Mouse (Mus musculus) intestine, embryonic 14.5 days (tissue): Measurements from ENCODE around the gene Il11ra1. TPM values are rescaled to one million over a fixed set of nuclear protein-coding genes. Genes with fewer than 3 reads are reported as not detected.

Source experiments
- ATAC-seq: fragments of 200-750 bp; cut with Nextera tagmentation; replicated peaks from 2 replicates; pipeline ENCODE4 v1.8.0; 2017; ENCODE audit warnings: low read depth, moderate number of reproducible peaks, moderate TSS enrichment, moderate library complexity; ENCODE audit not compliant: low FRiP score, low TSS enrichment
- DNase-seq: peaks from one replicate; pipeline ENCODE4 v3.0.0-alpha.2; 2018; ENCODE audit warnings: low spot score
- H3K27ac ChIP-seq: fragments of 300-500 bp; sonication (generic); 2 replicates; pipeline ENCODE4 v1.5.1; 2014; ENCODE audit warnings: low read depth, mild to moderate bottlenecking, control low read depth
- H3K27me3 ChIP-seq: fragments of 300-500 bp; sonication (generic); replicated peaks from 2 replicates; pipeline ENCODE4 v1.6.1; 2014; ENCODE audit warnings: low read length, control low read depth; ENCODE audit not compliant: control insufficient read depth, insufficient read depth
- H3K36me3 ChIP-seq: fragments of 300-500 bp; sonication (generic); 2 replicates; pipeline ENCODE4 v1.6.1; 2014; ENCODE audit warnings: low read length, control low read depth; ENCODE audit not compliant: control insufficient read depth, insufficient read depth
- H3K4me1 ChIP-seq: fragments of 300-500 bp; sonication (generic); replicated peaks from 2 replicates; pipeline ENCODE4 v1.6.1; 2014; ENCODE audit warnings: low read length, control low read depth, mixed read lengths; ENCODE audit not compliant: control insufficient read depth, insufficient read depth
- H3K4me2 ChIP-seq: fragments of 300-500 bp; sonication (generic); 2 replicates; pipeline ENCODE4 v1.6.1; 2014; ENCODE audit warnings: low read length
- H3K4me3 ChIP-seq: fragments of 300-500 bp; sonication (generic); 2 replicates; pipeline ENCODE4 v1.5.1; 2014; ENCODE audit warnings: low read depth, low read length, control low read depth, mixed read lengths
- H3K9ac ChIP-seq: fragments of 300-500 bp; sonication (generic); 2 replicates; pipeline ENCODE4 v1.6.1; 2014; ENCODE audit warnings: mild to moderate bottlenecking, low read length
- H3K9me3 ChIP-seq: fragments of 300-500 bp; sonication (generic); 2 replicates; pipeline ENCODE4 v1.6.1; 2016; ENCODE audit warnings: low read length, control low read depth; ENCODE audit not compliant: control insufficient read depth
- WGBS: fragments of 180-500 bp; shearing (Covaris S2); extraction: QIAGEN DNeasy Blood & Tissue Kit; methylation state at CpG from one replicate; pipeline ENCODE4 v1.1.7; 2014; 5-methylcytosine and 5-hydroxymethylcytosine counted together
- polyA plus RNA-seq: library from polyadenylated mRNA; unstranded; fragments of >200 nt; fragmentation: Nextera tagmentation; extraction: Ambion mirVana; gene quantifications from 2 replicates; pipeline ENCODE4 v1.2.1, GENCODE M21; 2014

Gene Il11ra1
- polyA plus RNA-seq, 1 experiment from 2014 or later = 130 TPM

GRCm38 (mm10) chr4:41715082-41715481 is 15.3 kb downstream of the Il11ra1 start:
- H3K4me1 ChIP-seq = peaks cover 19% of the 10 kb centered on the region
- no peak overlapping the region for H3K27ac ChIP-seq
- no peak for DNase-seq
- H3K36me3 ChIP-seq = peaks cover 47% of the 10 kb centered on the region
- 76% methylated on average over 8 of the region's 8 CpGs for WGBS
- H3K4me3 ChIP-seq = no peak overlapping the region
- no peak overlapping the region for H3K9ac ChIP-seq
- ATAC-seq = no peak
- no peaks in the 10 kb centered on the region for H3K27me3 ChIP-seq
- no peaks in the 10 kb centered on the region for H3K9me3 ChIP-seq
- no peak overlapping the region for H3K4me2 ChIP-seq

- H3K36me3 ChIP-seq = peaks cover 51% of the 10 kb centered on the region
- H3K4me1 ChIP-seq = peaks cover 19% of the 10 kb centered on the region
- ATAC-seq = no peak
- no peaks in the 10 kb centered on the region for H3K27me3 ChIP-seq
- no peak for DNase-seq
- no peak overlapping the region for H3K9ac ChIP-seq
- WGBS = 90% methylated on average over 5 of the region's 5 CpGs
- H3K27ac ChIP-seq = no peak overlapping the region
- no peak overlapping the region for H3K4me2 ChIP-seq
- H3K4me3 ChIP-seq = no peak overlapping the region
- no peaks in the 10 kb centered on the region for H3K9me3 ChIP-seq
Measured at GRCm38 (mm10) chr4:41715596-41715995, 15.8 kb downstream of the Il11ra1 start.

- no peaks in the 10 kb centered on the region for H3K27me3 ChIP-seq
- H3K4me1 ChIP-seq = peaks cover 17% of the 10 kb centered on the region
- DNase-seq = no peak
- no peak overlapping the region for H3K27ac ChIP-seq
- ATAC-seq = no peak
- H3K4me2 ChIP-seq = no peak overlapping the region
- peaks cover 45% of the 10 kb centered on the region for H3K36me3 ChIP-seq
- no peak overlapping the region for H3K9ac ChIP-seq
- WGBS = 68% methylated on average over 6 of the region's 6 CpGs
- no peak overlapping the region for H3K4me3 ChIP-seq
- H3K9me3 ChIP-seq = no peaks in the 10 kb centered on the region
Measured at GRCm38 (mm10) chr4:41716834-41717233, 17.0 kb downstream of the Il11ra1 start.

GRCm38 (mm10) chr4:41722918-41723351 is 23.1 kb downstream of the Il11ra1 start, which contains the start of gene Dctn3:
TSS of gene Dctn3 (minus strand) at chr4:41723170.
- Histone ChIP-seq H3K27me3 (peaks cover 43% of the 10 kb centered on the region), H3K4me3 (peak within 1 kb of the TSS; percentile 95), H3K36me3 (peaks cover 25% of the 10 kb centered on the region), H3K4me1 (peaks cover 7% of the 10 kb centered on the region; the same call in 1 of the 2 replicates), H3K4me2 (peak within 1 kb of the TSS; percentile 92), H3K27ac (no peak within 1 kb of the TSS), H3K9me3 (no peaks in the 10 kb centered on the region), H3K9ac (peak within 1 kb of the TSS; percentile 86)
- ATAC-seq (peak; percentile 94), DNase-seq (peak; percentile 85)
- under 1% methylated on average over 27 of the region's 27 CpGs for WGBS

- 20% methylated on average over 20 of the region's 20 CpGs for WGBS
Measured at GRCm38 (mm10) chr4:41726826-41727621, 27.2 kb downstream of the Il11ra1 start.

GRCm38 (mm10) chr4:41731052-41731765 is 31.4 kb downstream of the Il11ra1 start, which contains the start of gene Arid3c:
TSS of gene Arid3c (minus strand) at chr4:41731142.
- peak; percentile 66 for DNase-seq
- Histone ChIP-seq H3K36me3 (no peaks in the 10 kb centered on the region), H3K27ac (no peak within 1 kb of the TSS), H3K4me1 (peaks cover 6% of the 10 kb centered on the region; the same call in 1 of the 2 replicates), H3K27me3 (peaks cover 71% of the 10 kb centered on the region), H3K9me3 (0 out of 2 replicates have a peak, but pooled peaks cover 2% of the 10 kb centered on the region), H3K9ac (no peak within 1 kb of the TSS), H3K4me2 (peak within 1 kb of the TSS; percentile 44), H3K4me3 (peak within 1 kb of the TSS; percentile 25)
- 1% methylated on average over 49 of the region's 50 CpGs for WGBS
- ATAC-seq = 0 out of 2 replicates have a peak, but pooled peaks have one; percentile 34

More at GRCm38 (mm10) chr4:41726826-41727621, 27.2 kb downstream of the Il11ra1 start:
- DNase-seq = no peak
- Histone ChIP-seq H3K36me3 (no peaks in the 10 kb centered on the region), H3K27me3 (peaks cover 80% of the 10 kb centered on the region), H3K4me3 (no peak overlapping the region), H3K9me3 (no peaks in the 10 kb centered on the region), H3K4me1 (peaks cover 8% of the 10 kb centered on the region; the same call in 1 of the 2 replicates), H3K27ac (no peak overlapping the region), H3K4me2 (no peak overlapping the region), H3K9ac (no peak overlapping the region)
- ATAC-seq = no peak

GRCm38 (mm10) chr4:41737602-41738255 is 37.9 kb downstream of the Il11ra1 start:
- H3K4me3 ChIP-seq = no peak overlapping the region
- H3K27me3 ChIP-seq = peaks cover 11% of the 10 kb centered on the region
- H3K4me1 ChIP-seq = peaks cover 12% of the 10 kb centered on the region
- DNase-seq (peak; percentile 77), ATAC-seq (peak; percentile 65)
- peaks cover 16% of the 10 kb centered on the region for H3K36me3 ChIP-seq
- 32% methylated on average over 8 of the region's 8 CpGs for WGBS
- H3K4me2 ChIP-seq = no peak overlapping the region
- no peak overlapping the region for H3K9ac ChIP-seq
- H3K9me3 ChIP-seq = 0 out of 2 replicates have a peak, but pooled peaks cover 2% of the 10 kb centered on the region
- no peak overlapping the region for H3K27ac ChIP-seq

GRCm38 (mm10) chr4:41738256-41738603 is 38.4 kb downstream of the Il11ra1 start:
- Histone ChIP-seq H3K9me3 (0 out of 2 replicates have a peak, but pooled peaks cover 2% of the 10 kb centered on the region), H3K27ac (no peak overlapping the region), H3K4me1 (peaks cover 12% of the 10 kb centered on the region), H3K4me3 (no peak overlapping the region), H3K36me3 (peaks cover 16% of the 10 kb centered on the region), H3K27me3 (peaks cover 6% of the 10 kb centered on the region), H3K9ac (no peak overlapping the region), H3K4me2 (no peak overlapping the region)
- WGBS = 78% methylated on average over 1 of the region's 1 CpGs
- ATAC-seq (no peak), DNase-seq (no peak)
